Mouse (Mus musculus) G1E (cell line): Measurements from ENCODE around the gene Cldn3.

Experiments
- CTCF ChIP-seq: IDR thresholded peaks from 2 replicates; pipeline ENCODE4 v1.5.1; 2012; ENCODE audit warnings: low read depth, low read length, inconsistent platforms, mixed read lengths
- GATA1 ChIP-seq: IDR thresholded peaks from 2 replicates; pipeline ENCODE4 v1.6.1; 2012; ENCODE audit warnings: borderline replicate concordance, low read length, inconsistent platforms, mixed read lengths
- POLR2AphosphoS5 ChIP-seq: IDR thresholded peaks from 2 replicates; pipeline ENCODE4 v1.6.1; 2012; ENCODE audit warnings: low read depth, low read length, inconsistent platforms; ENCODE audit not compliant: insufficient replicate concordance
- TAL1 ChIP-seq: conservative IDR thresholded peaks from 2 replicates; pipeline ENCODE4 v1.6.1; 2012; ENCODE audit warnings: low read depth, low read length, inconsistent platforms, mixed read lengths

DNA sequence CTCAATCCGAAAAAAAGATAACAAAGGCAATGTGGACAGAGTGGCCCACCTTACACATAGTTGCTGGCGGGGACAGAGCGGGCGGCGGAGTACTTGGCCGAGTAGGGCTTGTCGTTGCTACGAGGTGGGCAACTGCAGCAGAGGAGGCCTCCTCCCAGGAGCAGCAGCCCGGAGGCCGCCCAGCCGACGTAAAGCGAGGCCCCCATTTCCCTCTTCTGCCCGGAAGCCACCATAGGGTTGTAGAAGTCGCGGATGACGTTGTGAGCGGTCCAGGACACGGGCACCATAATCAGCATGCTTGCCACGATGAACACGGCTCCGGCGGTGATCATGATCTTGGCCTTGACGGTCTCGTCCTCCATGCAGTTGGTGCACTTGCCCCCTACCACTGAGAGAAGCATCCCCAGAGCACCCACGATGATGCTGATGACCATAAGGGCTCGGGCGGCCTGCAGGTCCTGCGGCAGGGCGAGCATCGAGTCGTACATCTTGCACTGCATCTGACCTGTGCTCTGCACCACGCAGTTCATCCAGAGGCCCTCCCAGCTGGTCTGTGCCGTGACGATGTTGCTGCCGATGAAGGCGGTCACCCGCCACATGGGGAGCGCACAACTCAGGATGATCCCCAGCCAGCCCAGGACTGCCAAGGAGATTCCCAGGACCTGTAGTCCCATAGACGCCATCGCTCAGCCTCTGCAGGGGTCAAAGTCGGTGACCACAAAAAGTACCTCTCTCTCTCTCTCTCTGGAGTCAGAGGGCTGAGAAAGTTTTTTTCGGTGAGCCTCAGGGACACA, 39.8 kb upstream of the Cldn3 start:
- TF ChIP-seq GATA1 (no peak), CTCF (no peak), TAL1 (no peak), POLR2AphosphoS5 (no peak)
